Mouse (Mus musculus) right cerebral cortex, postnatal 10 days (tissue): ENCODE measurements around the gene Fnbp1l.

Source experiments
- DNase-seq, 2 experiments: peaks; one replicate each; pipeline ENCODE4 v3.0.0; 2021; ENCODE audit warnings: low spot score in 2 of 2

Gene Fnbp1l

GRCm38 (mm10) chr3:122494764-122495163, 124.8 kb downstream of the Fnbp1l start:
- DNase-seq, result no peak

GRCm38 (mm10) chr3:122492872-122493615, 126.5 kb downstream of the Fnbp1l start:
- peak in 1 of 2 experiments; percentile 29 for DNase-seq

GRCm38 (mm10) chr3:122492006-122492405, 127.5 kb downstream of the Fnbp1l start:
- no peak for DNase-seq

GRCm38 (mm10) chr3:122490574-122490973, 128.9 kb downstream of the Fnbp1l start:
- DNase-seq, result peak in 1 of 2 experiments; percentile 80
